Mouse (Mus musculus) frontal cortex, adult 2 months (tissue): Measurements from ENCODE around the gene Slc9a1. TPM values are rescaled to one million over a fixed set of nuclear protein-coding genes. Genes with fewer than 3 reads are reported as not detected.
A peak's percentile ranks its signal among the peaks of the same experiment; 100 is the strongest.

Source experiments
- DNase-seq, 2 experiments: peaks; one replicate each; pipeline ENCODE4 v3.0.0; 2022; ENCODE audit warnings: low spot score in 1 of 2; ENCODE audit errors: extremely low spot score in 1 of 2
- polyA plus RNA-seq: library from polyadenylated mRNA; depleted of rRNA; stranded (reverse); fragments of >200 nt; gene quantifications from 2 replicates; pipeline ENCODE4 v1.2.3, GENCODE M21; 2012

Gene Slc9a1
- polyA plus RNA-seq, 1 experiment = 43.9 TPM

DNA sequence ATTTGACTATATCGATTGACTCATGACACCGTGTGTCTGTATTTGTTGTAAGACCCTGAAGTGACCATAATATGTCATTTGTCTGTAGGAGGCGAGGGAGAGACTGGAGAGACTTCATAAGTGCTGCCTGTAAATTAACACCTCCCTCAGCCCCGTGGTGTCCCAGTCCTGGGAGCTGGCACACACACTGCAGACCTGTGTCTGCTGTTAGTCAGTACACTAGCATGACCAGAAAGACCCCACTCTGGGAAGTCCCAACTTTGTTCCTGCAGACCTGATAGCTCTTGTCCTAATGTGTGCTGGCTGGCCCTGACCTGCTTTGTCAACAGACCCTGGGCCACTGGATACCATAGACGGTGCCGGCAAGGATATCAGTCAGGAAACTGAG lies 2.8 kb downstream of the Slc9a1 start:
- no peak for DNase-seq

DNA sequence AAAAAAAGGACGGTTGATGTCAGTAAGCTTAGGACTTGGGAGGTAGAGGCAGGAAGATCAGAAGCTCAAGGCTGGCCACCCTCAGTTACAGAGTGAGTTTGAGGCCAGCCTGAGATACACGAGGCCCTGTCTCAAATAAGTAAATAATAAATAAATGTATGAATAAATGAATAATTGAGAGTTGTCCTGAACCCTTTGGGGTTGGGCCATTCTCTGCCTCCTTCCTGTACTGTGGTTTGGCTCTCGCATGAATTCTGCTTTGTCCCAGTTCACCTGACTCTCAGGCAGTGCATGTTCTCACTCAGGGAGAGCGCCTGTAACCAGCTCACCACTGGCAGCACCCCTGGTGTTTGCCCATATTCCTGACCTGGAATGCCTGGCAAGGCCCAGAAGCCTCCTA lies 4.5 kb downstream of the Slc9a1 start:
- DNase-seq = no peak

DNA sequence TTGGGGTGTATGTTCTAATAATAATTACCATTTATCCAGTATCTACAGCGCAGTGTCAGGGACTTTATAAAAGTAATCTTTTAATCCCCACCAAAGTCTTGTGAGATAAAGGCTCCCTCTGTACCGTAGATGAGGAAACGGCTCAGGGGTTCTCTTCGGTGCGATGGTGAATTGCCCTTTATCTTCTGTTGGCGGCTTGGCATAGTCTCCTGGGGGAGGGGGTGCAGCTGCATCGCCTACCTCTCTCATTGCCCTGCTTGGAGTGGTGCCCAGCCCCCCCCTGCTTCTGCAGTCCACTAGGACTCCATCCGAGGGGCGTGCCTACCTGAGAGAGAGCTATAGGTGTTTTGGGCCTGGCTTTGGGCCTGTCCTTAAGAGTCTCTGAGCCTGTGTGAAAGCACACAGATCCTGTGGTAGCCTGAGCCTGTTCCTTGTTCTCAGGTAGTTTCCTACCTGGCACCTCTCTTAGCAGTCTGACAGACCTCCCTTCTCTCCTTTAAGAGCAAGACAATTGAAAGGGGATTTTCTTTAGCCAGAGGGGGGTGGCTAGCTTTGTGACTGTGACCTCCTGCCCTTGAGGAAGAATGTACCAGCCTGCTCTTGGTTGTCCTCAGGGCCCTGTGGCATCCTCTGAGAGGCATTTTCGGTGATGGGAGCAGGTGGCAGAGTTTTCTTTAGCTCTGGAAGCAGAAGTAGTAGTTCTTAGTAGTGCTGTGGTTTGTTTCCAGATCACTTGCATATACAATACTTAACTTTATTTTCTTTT lies 6.5 kb downstream of the Slc9a1 start:
- DNase-seq = no peak

DNA sequence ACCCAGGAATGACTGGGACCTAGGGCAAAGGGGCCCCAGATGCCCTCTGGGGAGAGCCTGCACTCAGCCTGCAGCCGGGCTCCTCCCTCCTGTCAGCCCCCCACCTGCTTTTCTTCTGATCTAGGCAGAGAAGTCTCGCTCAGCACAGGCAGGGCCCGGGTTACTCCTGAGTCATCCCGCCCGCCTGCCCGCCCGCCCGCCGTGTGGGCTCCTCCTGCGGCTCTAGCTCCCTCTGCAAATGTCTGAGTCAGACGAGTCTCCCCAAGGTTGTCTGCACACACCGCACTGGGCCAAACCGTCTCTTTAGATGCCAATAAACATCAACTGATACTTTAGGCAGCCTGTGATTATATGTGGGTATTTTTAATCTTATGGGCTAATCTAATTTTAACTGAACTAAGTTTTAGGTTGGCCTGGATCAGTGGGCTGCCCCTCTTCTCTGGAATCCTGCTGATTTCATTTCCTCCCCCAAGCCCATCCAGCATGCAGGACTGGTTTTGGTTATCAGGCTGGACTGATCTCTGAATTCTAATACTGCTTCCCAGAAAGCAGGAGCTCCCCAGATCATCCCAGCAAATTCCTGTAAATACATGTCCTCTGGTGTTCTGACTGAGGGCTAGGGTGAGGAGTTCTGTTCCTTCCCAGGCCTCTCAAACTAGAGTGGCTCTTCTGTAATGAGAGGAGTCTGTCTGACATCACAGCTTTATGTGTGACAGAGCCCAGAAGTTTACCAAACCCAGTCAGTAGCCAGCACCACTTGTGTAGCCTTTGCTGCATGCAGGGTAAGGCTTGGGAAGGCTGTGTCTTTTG lies 8.9 kb downstream of the Slc9a1 start:
- peak in 1 of 2 experiments; percentile 69 for DNase-seq

DNA sequence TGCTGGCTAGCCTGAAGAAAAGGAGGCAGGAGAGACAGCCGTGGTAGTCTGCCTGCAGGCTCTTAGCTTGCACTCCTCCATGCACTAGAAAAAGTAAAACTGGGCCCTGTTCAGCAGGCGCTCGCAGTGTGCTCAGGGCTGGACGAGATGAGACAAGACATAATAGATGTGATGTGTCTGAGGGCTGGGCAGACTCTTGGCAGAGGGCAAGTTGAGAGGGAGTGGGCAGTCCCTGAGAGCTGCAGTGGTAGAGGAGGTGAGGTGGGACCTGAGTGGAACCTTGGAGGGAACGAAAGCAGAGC lies 9.5 kb downstream of the Slc9a1 start:
- no peak for DNase-seq

DNA sequence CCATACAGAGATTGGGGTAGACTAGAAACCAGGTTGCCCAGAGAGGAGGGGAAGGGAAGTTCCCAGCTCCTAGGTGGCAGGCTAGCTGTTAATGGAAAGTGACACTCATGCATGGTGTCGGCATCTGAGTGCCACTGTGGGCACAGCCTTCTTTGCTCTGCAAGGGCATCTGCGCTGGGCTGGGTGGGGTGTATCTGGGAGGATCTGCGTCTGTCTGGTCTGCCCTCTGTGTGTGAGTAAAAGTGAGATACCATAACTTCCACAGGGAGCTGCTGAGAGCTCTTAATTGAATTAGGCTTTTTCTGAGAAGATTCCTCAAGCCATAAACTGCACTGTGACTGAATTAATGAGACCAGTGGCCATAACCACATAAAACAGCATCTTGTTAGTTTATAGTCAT lies 10.4 kb downstream of the Slc9a1 start:
- DNase-seq = no peak

DNA sequence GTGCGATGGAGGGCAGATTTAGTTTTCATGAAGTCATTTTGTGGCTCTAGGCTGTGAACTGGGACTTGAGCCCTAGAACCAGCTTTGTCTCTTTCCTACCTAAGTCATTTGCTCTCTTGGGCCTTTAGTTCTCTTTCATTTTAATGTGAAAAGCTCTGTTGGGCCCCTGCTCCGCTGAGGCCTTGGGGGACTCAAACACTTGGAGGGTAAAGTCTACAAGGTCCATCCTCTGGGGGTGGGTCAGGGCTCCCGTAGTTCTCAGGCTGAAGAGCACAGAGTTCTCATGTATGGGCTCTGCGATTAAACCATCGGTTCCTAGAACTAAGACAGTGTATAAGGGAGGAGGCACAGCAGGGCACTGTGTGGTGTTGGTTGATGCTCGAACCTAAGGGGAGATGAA lies 11.0 kb downstream of the Slc9a1 start:
- no peak for DNase-seq

DNA sequence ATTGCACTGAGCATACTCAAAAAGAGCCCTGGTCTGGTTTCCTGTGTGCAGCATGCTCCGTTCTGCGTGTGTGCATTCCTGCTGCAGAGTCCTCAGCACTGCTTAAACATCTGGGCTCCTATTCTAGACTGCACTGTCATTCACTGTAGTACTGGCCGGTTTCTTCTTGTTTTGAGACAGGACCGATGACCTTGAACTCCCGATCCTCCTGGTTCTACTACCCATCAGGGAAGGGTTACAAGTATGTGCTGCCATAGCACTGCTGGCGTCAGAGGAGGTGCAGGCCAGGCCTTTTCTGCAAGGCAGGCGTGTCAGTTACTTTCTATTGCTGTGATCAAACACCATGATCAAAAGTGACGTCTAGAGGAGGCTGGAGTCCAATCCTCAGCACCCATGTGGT lies 11.6 kb downstream of the Slc9a1 start:
- no peak for DNase-seq

DNA sequence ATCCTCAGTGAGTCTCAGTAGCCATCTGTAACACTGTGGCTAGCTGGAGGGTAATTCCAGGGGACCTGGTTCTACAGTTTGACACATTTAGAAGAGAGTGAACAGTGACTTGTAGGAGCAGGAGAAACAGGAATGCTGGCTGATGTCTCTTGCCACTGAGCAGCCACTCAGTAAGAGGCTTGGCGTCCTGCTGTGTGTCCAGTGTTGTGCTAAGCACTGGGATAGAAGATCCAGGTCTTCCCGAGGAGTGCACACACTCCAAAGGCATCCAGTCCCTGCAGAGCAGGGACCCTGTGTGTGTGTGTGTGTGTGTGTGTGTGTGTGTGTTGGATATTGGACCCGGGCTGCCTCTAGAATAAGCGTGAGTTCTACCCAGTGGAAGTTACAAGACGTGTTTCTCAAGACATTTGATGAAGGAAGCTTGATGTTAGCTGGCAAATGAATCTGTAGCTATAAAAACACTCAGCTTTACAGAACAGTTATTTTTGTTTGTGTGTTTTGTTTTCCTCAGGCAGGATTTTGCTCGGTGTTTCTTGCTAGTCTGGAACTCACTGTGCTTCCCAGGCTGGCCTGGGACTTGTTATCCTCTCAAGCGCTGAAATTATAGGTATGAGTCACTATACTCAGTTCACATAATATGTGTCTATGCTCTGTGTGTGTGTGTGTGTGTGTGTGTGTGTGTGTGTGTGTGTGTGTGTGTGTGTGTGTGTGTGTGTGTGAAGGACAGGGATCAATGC lies 16.7 kb downstream of the Slc9a1 start:
- DNase-seq = no peak

DNA sequence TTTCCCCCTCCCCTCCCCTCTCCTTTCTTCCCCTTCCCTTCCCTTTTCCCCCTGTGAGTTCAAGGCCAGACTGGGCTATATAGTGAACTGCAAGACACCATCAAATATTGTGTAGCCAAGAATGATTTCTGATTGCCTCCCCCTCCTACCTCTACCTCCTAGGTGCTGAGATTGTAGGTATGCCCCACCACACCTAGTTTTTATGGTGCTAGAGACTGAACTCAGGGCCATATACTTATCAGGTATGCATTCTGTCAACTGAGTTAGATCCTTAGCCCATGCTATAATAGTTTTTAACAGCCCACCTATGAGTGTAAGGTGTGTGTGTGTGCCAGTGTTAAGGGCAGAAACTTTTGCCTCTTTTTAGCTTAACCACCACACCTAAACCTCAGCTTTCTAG lies 17.5 kb downstream of the Slc9a1 start:
- no peak for DNase-seq

DNA sequence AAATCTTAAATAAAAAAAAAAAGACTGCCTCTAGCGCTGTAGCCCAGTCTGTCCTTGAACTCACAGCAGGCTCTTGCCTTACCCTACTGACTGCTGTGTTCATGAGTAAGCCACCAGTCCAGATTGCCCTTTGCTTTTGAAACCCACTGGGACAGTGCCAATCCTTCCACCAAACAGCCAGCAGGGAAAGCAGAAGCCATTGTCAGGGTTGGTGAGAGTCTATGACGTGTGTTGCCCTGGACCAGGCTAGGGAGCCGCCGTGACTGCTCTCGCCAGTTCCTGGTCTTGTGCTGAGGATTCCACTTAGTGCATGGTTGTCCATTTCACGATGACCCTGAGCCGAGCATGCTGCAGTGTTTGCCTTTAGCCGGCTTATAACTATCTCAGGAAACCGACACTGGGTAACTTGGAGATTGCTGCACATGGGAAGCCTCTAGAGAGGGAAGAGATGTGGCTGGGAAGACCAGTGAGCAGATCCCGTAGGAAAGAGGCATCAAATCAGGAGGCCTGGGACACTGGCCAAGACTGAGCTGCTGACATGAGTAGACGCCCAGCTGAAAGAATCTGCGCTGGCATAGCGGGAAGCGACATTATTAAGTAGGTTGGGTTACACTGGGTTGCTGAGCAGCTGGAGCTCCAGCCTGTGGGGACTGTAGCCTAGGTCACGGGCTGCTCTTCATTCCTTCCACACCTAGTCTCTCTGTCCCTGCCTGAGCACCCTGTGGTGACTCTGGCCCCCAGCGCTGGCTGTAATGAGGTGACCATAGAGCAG lies 19.5 kb downstream of the Slc9a1 start:
- no peak for DNase-seq

DNA sequence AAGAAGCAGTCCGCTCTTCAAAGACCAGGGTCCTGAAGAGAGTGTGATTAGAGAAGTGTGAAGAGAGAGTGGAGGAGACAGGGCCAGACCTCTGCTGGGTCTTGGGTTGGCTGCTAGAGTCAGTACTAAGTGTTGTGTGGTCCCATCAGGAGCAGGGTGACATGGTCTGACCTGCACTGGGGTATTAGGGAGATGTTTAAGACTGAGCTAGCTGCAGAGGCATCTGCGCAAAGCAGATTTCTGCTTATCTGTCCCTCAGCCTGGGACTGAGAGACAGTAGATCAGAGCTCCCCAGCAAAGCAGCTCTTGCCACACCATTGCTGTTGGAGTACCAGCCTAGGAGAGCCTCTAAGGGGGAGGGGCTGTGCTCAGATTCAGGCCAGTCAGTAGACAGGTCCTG lies 20.5 kb downstream of the Slc9a1 start:
- no peak for DNase-seq

DNA sequence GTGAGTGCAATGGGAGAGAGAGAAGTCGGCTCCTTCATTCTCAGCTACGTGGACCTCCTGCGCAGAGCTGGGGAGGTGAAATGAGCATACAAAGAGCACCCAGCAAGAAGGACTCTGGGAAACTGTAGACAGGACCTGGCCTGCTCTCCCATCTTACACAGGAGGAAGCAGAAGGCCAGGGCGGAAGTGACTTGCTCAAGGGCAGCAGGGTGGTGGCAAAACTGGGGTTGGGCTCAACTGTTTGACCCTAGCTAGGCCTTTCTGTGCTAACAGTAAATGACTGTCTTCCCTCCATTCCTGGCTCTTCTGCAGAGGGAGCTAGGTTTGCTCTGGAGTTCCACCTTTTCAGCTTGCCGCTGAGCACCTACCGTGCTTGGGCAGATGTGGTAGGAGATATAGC lies 21.1 kb downstream of the Slc9a1 start:
- DNase-seq = no peak

DNA sequence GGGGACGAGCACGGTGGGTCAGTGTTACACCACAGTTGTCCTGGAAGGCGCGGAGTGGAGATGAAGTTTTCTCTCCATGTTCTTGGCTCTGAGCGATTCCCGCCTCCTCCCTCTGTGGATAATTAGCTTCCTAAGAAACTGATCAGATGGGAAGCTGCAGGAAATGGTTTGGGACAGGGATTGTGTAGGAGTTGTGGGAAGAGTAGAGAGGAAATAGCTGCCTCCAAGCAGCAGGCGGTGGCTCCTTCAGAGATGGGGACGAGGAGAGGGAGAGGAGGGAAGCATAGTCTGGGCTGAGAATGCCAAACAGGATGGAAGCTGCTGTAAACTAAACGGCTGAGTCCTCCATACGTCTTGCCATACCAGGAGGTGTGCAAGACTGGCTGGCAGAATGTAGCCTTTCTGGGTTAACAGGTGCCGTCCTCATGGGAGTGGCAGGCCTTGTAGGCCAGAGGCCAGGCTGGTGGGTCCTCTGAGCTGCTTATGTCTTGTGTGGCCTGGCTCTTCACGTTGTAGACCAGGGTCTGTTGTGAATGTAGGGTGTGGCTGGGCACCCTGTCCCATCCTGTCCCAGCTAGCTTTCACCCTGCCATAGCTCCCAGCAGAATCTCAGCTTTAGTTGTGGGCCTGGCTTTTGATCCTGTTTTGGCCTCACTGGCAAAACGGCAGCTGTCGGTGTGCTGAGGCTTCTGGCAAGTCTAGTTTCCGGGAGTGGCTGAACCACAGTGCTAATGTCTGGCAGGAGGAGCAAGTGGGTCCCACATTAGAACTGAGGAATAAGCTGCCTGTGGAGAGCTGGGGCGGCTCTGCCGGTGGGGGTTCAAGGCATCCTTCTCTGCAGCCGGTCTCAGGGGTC lies 21.9 kb downstream of the Slc9a1 start:
- peak; percentile 59 to 77 for DNase-seq

DNA sequence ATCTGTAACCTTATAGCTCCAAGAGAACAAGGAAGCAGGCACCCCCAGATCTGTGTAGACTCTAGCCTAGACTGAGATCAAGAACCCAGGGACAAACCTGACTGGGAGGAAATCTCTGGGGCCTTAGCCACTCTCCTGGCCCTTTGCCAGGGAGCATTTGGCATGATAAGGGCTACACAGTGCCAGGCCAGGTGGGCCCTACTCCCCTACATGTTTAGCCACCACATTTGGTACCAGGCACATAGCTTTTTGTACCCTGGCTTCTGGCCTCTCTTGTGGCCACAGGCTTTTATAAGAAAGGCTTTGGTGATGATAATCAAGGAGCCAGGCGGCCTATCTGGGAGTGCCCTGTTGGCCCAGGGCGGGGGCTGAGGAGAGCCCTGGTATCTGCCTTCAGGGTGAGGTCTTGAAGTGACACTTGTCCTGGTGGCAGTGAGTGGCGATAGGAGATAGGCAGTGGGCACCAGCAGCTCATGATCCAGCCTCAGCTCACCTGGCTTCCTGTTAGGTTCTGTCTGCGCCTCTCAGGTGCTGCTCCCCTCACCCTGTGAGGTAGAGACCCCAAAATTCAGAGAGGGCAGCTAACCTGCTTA lies 25.6 kb downstream of the Slc9a1 start:
- no peak for DNase-seq

DNA sequence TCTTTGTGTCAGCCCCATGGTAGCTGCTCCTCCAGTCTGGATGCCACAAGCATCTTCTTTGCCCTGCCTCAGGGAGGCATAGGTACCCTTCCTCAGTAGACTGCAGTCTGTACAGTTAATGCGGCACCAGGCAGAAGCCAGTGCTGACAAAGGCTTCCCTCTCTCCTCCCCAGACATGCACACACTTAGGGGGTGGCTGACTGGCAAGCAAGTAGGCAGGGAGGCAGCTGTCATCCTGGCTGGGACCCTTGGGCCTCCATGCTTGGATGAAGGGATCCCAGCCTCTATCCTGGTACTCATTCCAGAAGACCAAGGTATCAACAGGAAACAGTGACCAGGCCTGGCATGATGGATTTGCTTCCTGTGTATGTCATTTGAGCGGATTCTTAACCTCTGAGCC lies 26.6 kb downstream of the Slc9a1 start:
- DNase-seq = no peak

DNA sequence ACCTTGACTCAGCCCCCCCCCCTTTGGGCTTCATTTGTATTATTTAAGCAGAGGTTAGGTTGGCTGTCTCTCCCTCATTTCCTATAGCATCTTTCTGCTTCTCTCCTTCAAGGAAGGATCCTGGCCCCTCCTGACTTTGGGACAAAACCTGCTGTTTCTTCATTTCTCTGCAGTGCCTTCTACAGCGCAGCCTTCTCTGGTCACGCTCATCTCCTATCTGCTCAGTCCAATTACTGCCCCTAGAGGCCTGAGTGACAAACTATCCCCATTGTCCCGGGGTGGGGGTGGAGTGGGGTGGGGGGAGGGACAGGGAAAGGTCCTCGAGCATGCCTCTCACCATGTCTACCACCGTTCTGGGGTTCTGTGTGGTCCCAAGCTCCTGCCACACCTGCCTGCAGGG lies 27.8 kb downstream of the Slc9a1 start:
- no peak for DNase-seq

DNA sequence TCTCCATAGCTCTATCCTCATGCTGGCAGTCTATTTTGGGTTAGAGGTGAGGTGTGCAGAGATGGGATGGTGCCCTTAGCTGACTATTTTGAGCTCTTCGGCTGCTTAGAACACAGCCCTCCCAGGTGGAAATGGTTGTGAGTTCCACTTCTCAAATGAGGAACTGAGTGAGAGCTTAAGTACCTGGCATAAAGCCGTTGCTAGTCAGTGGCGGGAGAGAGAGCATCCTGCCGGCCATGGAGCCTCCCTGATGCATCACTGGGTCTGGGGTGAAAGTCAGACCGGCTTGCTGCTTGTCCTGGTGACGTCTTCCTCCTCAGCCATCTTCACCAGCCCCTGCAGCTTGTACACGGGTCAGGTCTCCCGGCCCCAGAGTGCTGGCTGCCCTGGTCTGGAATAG lies 28.5 kb downstream of the Slc9a1 start:
- DNase-seq = no peak

DNA sequence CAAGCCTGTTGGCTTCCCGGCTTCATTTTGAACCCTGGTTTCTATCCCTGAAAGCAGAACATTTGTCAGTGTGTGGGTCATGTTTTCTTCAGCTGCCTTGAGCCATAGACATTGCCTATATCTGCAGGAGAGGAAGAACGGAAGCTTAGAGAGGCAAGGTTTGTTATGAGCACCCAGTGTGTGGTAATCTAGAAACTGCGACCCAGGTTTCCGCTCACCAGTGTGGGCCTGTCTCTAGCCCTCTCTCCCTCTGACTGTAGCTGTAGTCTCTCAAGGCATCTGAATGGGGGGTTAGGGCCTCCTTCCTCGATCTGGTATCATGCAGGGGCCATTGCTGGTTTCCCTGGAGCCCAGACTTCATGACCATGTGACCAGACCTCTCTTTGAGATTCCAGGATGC lies 29.1 kb downstream of the Slc9a1 start:
- DNase-seq = no peak

DNA sequence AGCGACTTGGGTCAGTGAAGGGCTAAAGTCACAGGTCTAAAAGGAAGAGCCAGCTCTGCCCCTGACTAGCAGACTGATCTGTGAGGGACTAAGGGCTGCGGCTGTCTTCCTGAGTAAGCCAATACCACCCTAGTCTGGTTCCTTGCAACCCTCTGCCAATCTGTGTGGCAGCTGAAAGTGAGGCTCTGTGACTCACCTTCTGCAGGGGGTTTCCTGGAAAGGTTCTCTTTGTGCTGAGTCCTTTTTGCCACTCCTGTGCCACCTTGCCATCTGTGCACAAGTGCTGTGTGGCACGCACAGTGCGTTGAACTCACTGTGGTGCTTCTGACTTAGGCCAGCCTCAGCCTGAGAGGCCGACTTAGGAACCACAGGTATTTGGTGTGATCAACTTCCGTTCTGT lies 30.0 kb downstream of the Slc9a1 start:
- DNase-seq = no peak
